Mouse (Mus musculus): ENCODE results near the gene Nfatc2. TPM values are rescaled to one million over a fixed set of nuclear protein-coding genes. Genes with fewer than 3 reads are reported as not detected.

Gene Nfatc2
- polyA plus RNA-seq, 1 experiment = 15.3 TPM

- 96% methylated on average over 5 of the region's 5 CpGs for WGBS
- H3K36me3 ChIP-seq (ENCODE audit: control insufficient read depth, insufficient read depth, low read length) = no peaks in the 10 kb centered on the region
- TF ChIP-seq POLR2A (IDR thresholded peaks at IDR 0.05; ENCODE audit: low read depth, low read length) (no peak), CTCF (IDR thresholded peaks at IDR 0.05; ENCODE audit: extremely low read depth, insufficient read depth, insufficient read length, insufficient replicate concordance) (peak; percentile 35; the same call in 1 of the 2 replicates)
These were observed 173.0 kb downstream of the Nfatc2 start for GRCm38 (mm10) chr2:168428375-168428901.

More at GRCm38 (mm10) chr2:168428375-168428901, 173.0 kb downstream of the Nfatc2 start:
- Histone ChIP-seq H3K27me3 (ENCODE audit: control insufficient read depth, insufficient read depth, low read length) (no peaks in the 10 kb centered on the region), H3K4me3 (ENCODE audit: extremely low read depth, insufficient read depth, insufficient read length) (no peak overlapping the region), H3K4me1 (ENCODE audit: control insufficient read depth, insufficient read depth, insufficient read length) (peaks cover 4% of the 10 kb centered on the region; the same call in 1 of the 2 replicates), H3K27ac (ENCODE audit: insufficient read depth, low read length) (no peak overlapping the region)
- no peak for DNase-seq (ENCODE audit: low read depth in 1 of 2, low spot score in 2 of 2)

Other genes with a start within 250 kb of the Nfatc2 start
- 13.0 and 13.2 TPM in 2 replicates for gene Atp9a, start 140.8 kb upstream of the Nfatc2 start, polyA plus RNA-seq (2012; rRNA removed)
- not detected in 2 replicates for gene Sall4, start 166.3 kb upstream of the Nfatc2 start, polyA plus RNA-seq (2012; rRNA removed)

Data from spleen, adult 2 months (tissue).